Mouse (Mus musculus): ENCODE results near the gene Dctd.

DNA sequence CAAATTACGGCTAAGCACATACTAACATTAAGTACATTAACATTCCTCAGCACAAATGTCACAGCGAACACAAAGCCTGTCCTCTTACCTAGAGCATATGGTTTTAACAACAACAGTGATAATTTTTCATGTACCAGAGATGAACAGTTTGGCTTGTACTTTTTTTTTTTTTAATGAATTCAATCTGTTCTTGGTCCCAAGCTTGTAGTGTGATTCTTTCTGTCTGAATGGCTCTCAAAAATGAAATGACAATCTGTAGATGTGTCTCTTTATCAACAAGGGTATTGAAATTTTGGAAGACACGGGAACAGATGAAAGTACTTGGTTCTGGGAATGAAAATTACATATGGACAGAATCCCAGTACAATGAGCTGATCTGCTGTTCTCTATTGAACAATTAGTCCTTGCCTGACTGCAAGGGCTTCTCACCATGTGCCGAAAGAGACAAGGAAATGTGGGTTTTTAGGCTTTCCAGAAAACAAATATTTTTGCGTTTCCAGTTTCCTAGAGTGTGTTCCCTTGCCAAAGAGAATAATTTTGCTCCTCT, 35.3 kb upstream of the Dctd start:
- no peak for TF ChIP-seq CTCF (conservative IDR thresholded peaks at IDR 0.05 in 1 of 2, IDR thresholded peaks at IDR 0.05 in 1 of 2; ENCODE audit: low read depth in 2 of 2, low read length in 2 of 2)
- no peak for TF ChIP-seq GABPA (IDR thresholded peaks at IDR 0.05; ENCODE audit: insufficient replicate concordance, low read depth, low read length)
- no peak for TF ChIP-seq RAD21 (IDR thresholded peaks at IDR 0.05; ENCODE audit: low read depth, low read length)
